Mouse (Mus musculus): ENCODE measurements around the gene Zfp791. TPM values are rescaled to one million over a fixed set of nuclear protein-coding genes. Genes with fewer than 3 reads are reported as not detected.
"Not testable (repeated sequence)": the region's sequence is repeated elsewhere in the genome, so short reads cannot be mapped to it uniquely, and the experiment has no call there.

Gene Zfp791
- polyA plus RNA-seq (2015; fragmentation: Nextera tagmentation; extraction: Ambion mirVana): 2.0 and 2.6 TPM in 2 replicates

DNA sequence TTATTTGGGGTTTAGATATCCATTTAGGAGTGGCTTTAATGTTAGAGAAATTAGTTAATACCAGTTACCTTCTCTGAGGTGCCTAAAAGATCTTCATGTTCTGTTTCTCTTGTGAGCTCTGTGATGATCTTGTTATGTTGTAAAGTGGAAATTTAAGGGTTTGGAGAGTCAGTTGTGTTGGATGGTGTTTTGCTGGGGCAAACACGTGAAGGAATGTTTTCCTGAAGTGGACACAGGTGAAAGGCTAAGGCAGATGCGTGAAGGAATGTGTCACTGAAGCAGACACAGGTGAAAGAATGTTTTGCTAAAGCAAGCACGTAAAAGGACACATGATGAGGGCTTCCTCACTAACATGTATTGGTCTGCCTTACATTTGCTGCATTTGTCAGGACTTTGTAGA, at the start of gene Zfp791:
Gene Zfp791 (minus strand): TSS at position 101 of the 400 bp plus-strand sequence.
- WGBS: 74% methylated on average over 3 of the region's 3 CpGs
- Histone ChIP-seq H3K9ac (no peak within 1 kb of the TSS), H3K36me3 (no peaks in the 10 kb centered on the region), H3K4me1 (peaks cover 4% of the 10 kb centered on the region; the same call in 1 of the 2 replicates), H3K27ac (no peak within 1 kb of the TSS), H3K4me2 (no peak within 1 kb of the TSS), H3K4me3 (replicated peaks) (no peak within 1 kb of the TSS), H3K27me3 (no peaks in the 10 kb centered on the region), H3K9me3 (replicated peaks) (no peaks in the 10 kb centered on the region)
- ATAC-seq (replicated peaks; ENCODE audit: low FRiP score): no peak

DNA sequence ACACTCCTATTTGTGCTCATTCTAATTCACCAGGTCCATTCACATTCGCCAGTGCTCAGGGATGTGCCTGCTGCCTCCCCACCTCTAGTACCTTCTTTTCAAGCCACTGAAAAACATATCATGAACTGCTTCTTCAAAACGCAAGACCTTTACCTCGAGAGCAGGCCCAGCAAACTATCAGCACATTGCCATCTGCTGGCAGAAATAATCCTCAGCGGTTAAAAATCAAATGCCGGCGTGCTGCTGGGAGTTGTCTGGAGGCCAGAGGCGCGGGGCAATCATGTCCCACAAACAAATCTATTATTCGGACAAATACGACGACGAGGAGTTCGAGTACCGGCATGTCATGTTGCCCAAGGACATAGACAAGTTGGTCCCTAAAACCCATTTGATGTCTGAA, 48.4 kb upstream of the Zfp791 start:
- Histone ChIP-seq H3K4me3 (replicated peaks) (no peak overlapping the region), H3K9ac (no peak overlapping the region), H3K27ac (no peak overlapping the region), H3K27me3 (no peaks in the 10 kb centered on the region), H3K4me1 (no peaks in the 10 kb centered on the region), H3K4me2 (no peak overlapping the region), H3K36me3 (no peaks in the 10 kb centered on the region), H3K9me3 (replicated peaks) (0 out of 2 replicates have a peak, but pooled peaks cover 3% of the 10 kb centered on the region)
- ATAC-seq (replicated peaks; ENCODE audit: low FRiP score): no peak
- whole genome bisulfite sequencing: 25% methylated on average over 14 of the region's 14 CpGs

DNA sequence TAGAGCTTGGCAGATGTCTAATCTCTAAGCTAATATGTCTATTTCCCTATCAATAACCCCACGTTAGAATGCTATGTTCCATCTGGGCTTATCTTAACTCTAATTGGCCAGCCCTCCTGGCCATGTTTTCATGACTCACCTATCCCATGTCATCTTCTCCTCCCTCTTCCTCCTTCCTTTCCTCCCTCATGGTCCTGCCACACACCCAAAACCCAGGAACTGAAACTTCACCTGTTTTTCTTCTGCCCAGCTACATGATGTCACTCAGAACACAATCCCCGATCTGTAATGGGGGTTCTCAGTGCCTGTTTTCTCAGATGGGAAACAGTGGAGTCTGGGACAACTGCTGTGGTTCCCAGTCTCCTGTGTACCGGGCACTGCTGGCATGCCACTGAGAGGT, 28.7 kb upstream of the Zfp791 start, which contains the start of gene Cks1brt:
Gene Cks1brt (plus strand): TSS at position 301 of the 400 bp plus-strand sequence.
- H3K27ac ChIP-seq: no peak within 1 kb of the TSS
- H3K4me1 ChIP-seq: no peaks in the 10 kb centered on the region
- no peaks in the 10 kb centered on the region for H3K36me3 ChIP-seq
- H3K9me3 ChIP-seq (replicated peaks): peaks cover 25% of the 10 kb centered on the region
- H3K27me3 ChIP-seq: no peaks in the 10 kb centered on the region
- H3K9ac ChIP-seq: no peak within 1 kb of the TSS
- H3K4me2 ChIP-seq: no peak within 1 kb of the TSS
- WGBS: 87% methylated on average over 3 of the region's 3 CpGs
- ATAC-seq (replicated peaks; ENCODE audit: low FRiP score): no peak
- no peak within 1 kb of the TSS for H3K4me3 ChIP-seq (replicated peaks)

DNA sequence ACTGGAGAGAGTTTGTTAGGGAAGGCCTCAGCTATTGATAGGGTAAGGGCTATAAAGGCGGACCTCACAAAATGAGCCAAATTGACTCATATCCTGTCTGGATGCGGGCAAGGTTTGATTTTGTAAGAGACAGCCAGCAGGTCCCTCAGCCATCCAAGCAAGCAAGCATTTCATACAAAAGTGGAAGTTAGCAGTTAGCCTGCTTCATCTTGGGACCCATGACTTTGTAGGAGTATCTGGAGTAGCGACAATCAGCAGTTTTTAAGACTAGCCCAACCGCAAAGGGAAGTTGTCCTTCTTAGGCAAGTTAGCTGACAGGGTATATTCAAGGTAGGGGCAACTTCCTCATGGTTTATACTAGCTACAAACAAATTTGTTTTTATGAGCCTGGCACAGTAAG, 19.6 kb upstream of the Zfp791 start:
- H3K9me3 ChIP-seq (replicated peaks): peaks cover 12% of the 10 kb centered on the region
- no peaks in the 10 kb centered on the region for H3K27me3 ChIP-seq
- H3K4me1 ChIP-seq: no peaks in the 10 kb centered on the region
- H3K9ac ChIP-seq: no peak overlapping the region
- no peak overlapping the region for H3K27ac ChIP-seq
- H3K36me3 ChIP-seq: no peaks in the 10 kb centered on the region
- H3K4me2 ChIP-seq: no peak overlapping the region
- ATAC-seq (replicated peaks; ENCODE audit: low FRiP score): no peak
- 96% methylated on average over 4 of the region's 4 CpGs for WGBS
- H3K4me3 ChIP-seq (replicated peaks): no peak overlapping the region

GRCm38 (mm10) chr8:85135690-85136089, 12.8 kb upstream of the Zfp791 start:
- H3K9ac ChIP-seq; H3K36me3 ChIP-seq; H3K27ac ChIP-seq; H3K27me3 ChIP-seq; H3K4me2 ChIP-seq; H3K4me1 ChIP-seq; ATAC-seq (replicated peaks; ENCODE audit: low FRiP score); H3K4me3 ChIP-seq (replicated peaks); H3K9me3 ChIP-seq (replicated peaks): not testable (repeated sequence)
- 87% methylated on average over 2 of the region's 2 CpGs for WGBS

GRCm38 (mm10) chr8:85132335-85132734, 9.4 kb upstream of the Zfp791 start:
- peaks cover 4% of the 10 kb centered on the region; the same call in 1 of the 2 replicates for H3K27me3 ChIP-seq
- no peak overlapping the region for H3K9ac ChIP-seq
- no peaks in the 10 kb centered on the region for H3K36me3 ChIP-seq
- H3K4me1 ChIP-seq: no peaks in the 10 kb centered on the region
- 80% methylated on average over 1 of the region's 1 CpGs for WGBS
- no peak overlapping the region for H3K27ac ChIP-seq
- H3K4me2 ChIP-seq: no peak overlapping the region
- H3K4me3 ChIP-seq (replicated peaks): no peak overlapping the region
- H3K9me3 ChIP-seq (replicated peaks): no peaks in the 10 kb centered on the region
- ATAC-seq (replicated peaks; ENCODE audit: low FRiP score): no peak

GRCm38 (mm10) chr8:85123691-85124090, 796 bp upstream of the Zfp791 start:
- Histone ChIP-seq H3K27me3 (no peaks in the 10 kb centered on the region), H3K4me2 (no peak overlapping the region), H3K4me1 (peaks cover 4% of the 10 kb centered on the region; the same call in 1 of the 2 replicates), H3K9me3 (replicated peaks) (no peaks in the 10 kb centered on the region), H3K36me3 (no peaks in the 10 kb centered on the region), H3K27ac (no peak overlapping the region), H3K9ac (no peak overlapping the region), H3K4me3 (replicated peaks) (no peak overlapping the region)
- ATAC-seq (replicated peaks; ENCODE audit: low FRiP score): no peak
- WGBS: 88% methylated on average over 8 of the region's 8 CpGs

- not testable (repeated sequence) for H3K36me3 ChIP-seq; H3K4me1 ChIP-seq; H3K9ac ChIP-seq; H3K9me3 ChIP-seq (replicated peaks); ATAC-seq (replicated peaks; ENCODE audit: low FRiP score); H3K4me2 ChIP-seq; H3K27me3 ChIP-seq; H3K27ac ChIP-seq; H3K4me3 ChIP-seq (replicated peaks)
- 80% methylated on average over 5 of the region's 5 CpGs for WGBS
These were observed 2.6 kb downstream of the Zfp791 start for GRCm38 (mm10) chr8:85120251-85120650.

GRCm38 (mm10) chr8:85119052-85119981, 3.6 kb downstream of the Zfp791 start:
- H3K4me2 ChIP-seq: peak overlapping the region; percentile 89
- no peaks in the 10 kb centered on the region for H3K9me3 ChIP-seq (replicated peaks)
- H3K36me3 ChIP-seq: no peaks in the 10 kb centered on the region
- H3K9ac ChIP-seq: peak overlapping the region; percentile 74
- H3K4me3 ChIP-seq (replicated peaks): peak overlapping the region; percentile 62
- peak; percentile 94 for ATAC-seq (replicated peaks; ENCODE audit: low FRiP score)
- peak overlapping the region; percentile 69 for H3K27ac ChIP-seq
- peaks cover 4% of the 10 kb centered on the region; the same call in 1 of the 2 replicates for H3K4me1 ChIP-seq
- H3K27me3 ChIP-seq: no peaks in the 10 kb centered on the region
- 8% methylated on average over 37 of the region's 37 CpGs for WGBS

GRCm38 (mm10) chr8:85116984-85117383, 5.9 kb downstream of the Zfp791 start:
- H3K4me3 ChIP-seq (replicated peaks): no peak overlapping the region
- ATAC-seq (replicated peaks; ENCODE audit: low FRiP score): no peak
- H3K27me3 ChIP-seq: no peaks in the 10 kb centered on the region
- no peaks in the 10 kb centered on the region for H3K9me3 ChIP-seq (replicated peaks)
- H3K9ac ChIP-seq: no peak overlapping the region
- no peak overlapping the region for H3K4me2 ChIP-seq
- WGBS: 91% methylated on average over 7 of the region's 7 CpGs
- no peak overlapping the region for H3K27ac ChIP-seq
- peaks cover 4% of the 10 kb centered on the region; the same call in 1 of the 2 replicates for H3K4me1 ChIP-seq
- H3K36me3 ChIP-seq: peaks cover 11% of the 10 kb centered on the region

- ATAC-seq (replicated peaks; ENCODE audit: low FRiP score): no peak
- no peaks in the 10 kb centered on the region for H3K27me3 ChIP-seq
- no peaks in the 10 kb centered on the region for H3K9me3 ChIP-seq (replicated peaks)
- no peak overlapping the region for H3K9ac ChIP-seq
- H3K36me3 ChIP-seq: peaks cover 25% of the 10 kb centered on the region
- no peak overlapping the region for H3K4me3 ChIP-seq (replicated peaks)
- peaks cover 4% of the 10 kb centered on the region; the same call in 1 of the 2 replicates for H3K4me1 ChIP-seq
- no peak overlapping the region for H3K4me2 ChIP-seq
- WGBS: 76% methylated on average over 4 of the region's 4 CpGs
- H3K27ac ChIP-seq: no peak overlapping the region
These were observed 7.4 kb downstream of the Zfp791 start for GRCm38 (mm10) chr8:85115501-85115900.

DNA sequence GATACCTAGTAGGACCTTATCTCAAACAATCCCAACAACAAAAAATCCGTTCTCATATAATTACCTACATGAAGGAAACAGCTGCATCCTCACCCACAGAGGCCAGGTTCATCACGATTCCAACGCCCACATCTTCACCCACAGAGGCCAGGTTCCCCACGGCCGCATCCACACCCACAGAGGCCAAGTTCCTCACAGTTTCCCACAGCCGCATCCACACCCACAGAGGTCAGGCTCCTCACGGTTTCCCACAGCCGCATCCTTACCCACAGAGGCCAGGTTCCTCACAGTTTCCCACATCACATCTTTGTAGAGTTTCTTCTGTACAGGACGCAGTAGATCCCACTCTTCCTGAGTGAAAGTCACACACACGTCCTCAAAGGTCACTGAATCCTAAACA, 9.7 kb downstream of the Zfp791 start:
- H3K4me3 ChIP-seq (replicated peaks): no peak overlapping the region
- no peaks in the 10 kb centered on the region for H3K4me1 ChIP-seq
- H3K4me2 ChIP-seq: no peak overlapping the region
- H3K27ac ChIP-seq: no peak overlapping the region
- H3K27me3 ChIP-seq: no peaks in the 10 kb centered on the region
- no peak for ATAC-seq (replicated peaks; ENCODE audit: low FRiP score)
- 94% methylated on average over 10 of the region's 10 CpGs for WGBS
- peaks cover 43% of the 10 kb centered on the region for H3K36me3 ChIP-seq
- no peaks in the 10 kb centered on the region for H3K9me3 ChIP-seq (replicated peaks)
- H3K9ac ChIP-seq: no peak overlapping the region

Measured in kidney, embryonic 15.5 days (tissue).